Mouse (Mus musculus) G1E-ER4 (cell line): Measurements from ENCODE around the gene Plcxd3. TPM values are rescaled to one million over a fixed set of nuclear protein-coding genes. Genes with fewer than 3 reads are reported as not detected.

Experiments
- GATA1 ChIP-seq: IDR thresholded peaks from one replicate; pipeline ENCODE4 v1.8.0; 2012; ENCODE audit warnings: low read length, inconsistent platforms
- polyA plus RNA-seq: library from polyadenylated mRNA; stranded (reverse); fragments of >175 nt; gene quantifications from 2 replicates; pipeline ENCODE4 v1.2.3, GENCODE M21; 2012

The Plcxd3 gene
- polyA plus RNA-seq, 1 experiment, result not detected

DNA sequence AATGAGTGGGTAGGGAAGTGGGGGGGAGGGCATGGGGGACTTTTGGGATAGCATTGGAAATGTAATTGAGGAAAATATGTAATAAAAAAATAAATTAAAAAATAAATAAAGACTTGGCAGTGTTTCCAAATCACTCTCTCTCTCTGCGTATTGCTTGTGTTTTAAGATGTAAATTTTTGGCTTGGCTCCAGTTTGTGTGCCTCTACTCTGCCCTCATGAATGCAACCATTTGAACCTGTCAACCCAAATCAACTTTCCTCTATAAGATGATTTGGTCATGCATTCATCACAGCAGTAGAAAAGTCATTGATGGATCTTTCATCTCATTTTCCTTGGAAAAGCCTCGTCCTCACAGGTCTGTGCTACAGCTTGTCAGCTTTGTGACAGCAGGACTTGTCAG is 121.7 kb downstream of the Plcxd3 start:
- no peak for TF ChIP-seq GATA1

DNA sequence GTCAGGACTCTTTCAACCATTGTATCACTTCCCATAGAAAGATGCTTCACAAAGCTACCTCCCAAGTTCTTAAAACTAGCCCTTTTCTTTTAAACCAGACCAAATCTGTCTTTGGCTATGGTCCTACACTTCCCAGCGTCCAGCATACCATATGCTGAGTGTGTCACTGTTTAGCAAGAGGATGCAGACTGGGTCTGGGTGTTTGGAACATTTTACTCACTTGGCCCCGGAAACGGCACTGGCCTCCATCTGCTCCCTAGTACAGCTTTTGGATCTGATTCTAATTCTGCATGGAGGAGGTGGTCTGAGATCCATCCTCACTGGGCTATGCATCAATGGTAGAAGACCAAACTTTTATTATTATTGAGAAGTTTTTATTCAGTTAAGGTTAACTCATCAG is 122.7 kb downstream of the Plcxd3 start:
- TF ChIP-seq GATA1, result no peak

DNA sequence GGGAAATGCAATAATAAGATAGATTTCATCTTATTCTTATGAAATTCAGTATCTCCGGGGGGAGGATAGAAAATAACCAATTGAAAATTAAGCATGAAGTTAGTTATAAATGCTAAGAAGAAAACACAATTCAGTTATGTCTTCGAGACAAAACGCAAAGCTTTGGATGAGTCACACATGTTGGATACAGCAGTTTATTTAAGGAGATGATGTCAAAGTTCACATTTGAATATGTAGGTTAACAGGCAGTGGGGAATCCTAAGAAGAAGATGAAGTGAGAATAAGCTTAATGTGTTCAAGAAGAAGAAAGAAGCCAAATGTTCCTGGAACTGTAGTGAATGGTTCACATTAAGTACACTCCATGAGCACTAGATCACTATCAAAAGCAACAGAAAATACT is 128.1 kb downstream of the Plcxd3 start:
- no peak for TF ChIP-seq GATA1

DNA sequence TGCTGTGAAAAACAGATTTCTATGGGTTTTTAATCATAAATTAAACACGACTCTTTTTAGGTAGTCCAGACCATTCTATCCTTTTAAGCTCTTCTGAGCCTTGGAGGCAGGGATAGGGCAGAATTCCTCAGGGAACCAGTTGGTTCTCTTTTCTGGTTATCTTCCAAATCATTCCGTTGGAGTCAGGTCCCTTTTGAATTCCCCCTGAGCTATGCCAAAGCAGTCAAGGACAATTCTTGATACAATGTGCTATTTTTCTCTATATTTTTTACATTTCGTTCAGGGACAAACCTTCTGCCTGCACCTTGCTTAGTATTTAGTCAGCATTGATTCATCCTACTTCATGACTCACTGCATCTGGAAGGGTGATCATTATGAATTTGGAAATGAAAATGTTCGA is 128.5 kb downstream of the Plcxd3 start:
- no peak for TF ChIP-seq GATA1

DNA sequence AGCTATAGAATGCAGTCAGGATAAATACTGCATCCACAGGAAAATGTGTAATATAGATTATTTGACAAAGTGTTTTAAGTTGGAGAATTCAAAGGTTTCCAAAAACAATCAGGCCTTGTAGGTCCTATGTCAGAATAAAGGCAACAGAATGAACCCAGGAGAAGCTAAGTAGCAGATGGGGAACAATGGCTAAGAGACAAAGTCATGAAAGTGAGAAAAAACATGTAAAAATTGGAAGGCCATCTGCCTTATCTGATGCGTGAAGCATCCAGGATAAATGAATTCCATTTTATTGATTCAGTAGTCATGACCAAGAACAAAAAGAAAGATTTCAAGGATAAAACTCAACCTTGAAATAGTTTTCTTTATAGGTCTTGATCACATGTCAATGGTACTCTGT is 139.4 kb downstream of the Plcxd3 start:
- no peak for TF ChIP-seq GATA1

DNA sequence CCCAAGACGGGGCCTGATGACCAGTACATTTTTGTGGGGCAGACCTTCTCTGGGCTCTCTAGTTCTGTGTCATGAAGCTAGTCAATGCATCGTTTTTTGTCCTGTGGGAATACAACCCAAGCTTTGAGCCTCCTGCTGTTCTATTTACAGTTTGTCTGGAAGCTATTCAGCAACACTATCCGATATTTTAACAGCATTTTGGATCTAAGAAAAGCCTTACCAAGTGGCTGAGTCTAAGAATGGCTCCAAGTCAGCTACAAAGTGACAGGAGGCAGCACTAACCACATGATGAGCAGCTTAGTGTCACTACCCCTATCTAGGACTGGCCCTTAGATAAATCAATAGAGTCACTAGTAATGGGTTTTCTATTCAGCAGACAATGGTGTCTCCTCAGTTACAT is 149.3 kb downstream of the Plcxd3 start:
- no peak for TF ChIP-seq GATA1

DNA sequence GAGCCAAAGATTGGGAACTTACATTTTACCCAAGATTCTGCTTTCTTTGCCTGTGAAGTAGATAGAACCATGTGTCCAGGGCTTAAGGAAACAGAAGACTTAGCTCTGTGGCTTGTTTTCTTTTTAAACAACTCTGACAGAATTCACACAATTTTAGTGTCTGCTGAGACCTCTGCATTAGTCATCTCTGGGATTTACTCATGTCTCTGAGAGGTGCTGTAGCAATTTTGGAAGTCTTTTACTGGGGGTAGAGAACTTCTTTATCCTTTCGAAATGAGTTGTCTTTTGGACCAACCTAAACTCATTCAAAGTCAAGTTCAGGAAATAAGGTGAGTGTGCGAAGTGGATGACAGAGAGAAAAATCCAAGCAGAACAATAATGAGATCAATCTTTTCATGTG is 158.4 kb downstream of the Plcxd3 start:
- TF ChIP-seq GATA1, result no peak

DNA sequence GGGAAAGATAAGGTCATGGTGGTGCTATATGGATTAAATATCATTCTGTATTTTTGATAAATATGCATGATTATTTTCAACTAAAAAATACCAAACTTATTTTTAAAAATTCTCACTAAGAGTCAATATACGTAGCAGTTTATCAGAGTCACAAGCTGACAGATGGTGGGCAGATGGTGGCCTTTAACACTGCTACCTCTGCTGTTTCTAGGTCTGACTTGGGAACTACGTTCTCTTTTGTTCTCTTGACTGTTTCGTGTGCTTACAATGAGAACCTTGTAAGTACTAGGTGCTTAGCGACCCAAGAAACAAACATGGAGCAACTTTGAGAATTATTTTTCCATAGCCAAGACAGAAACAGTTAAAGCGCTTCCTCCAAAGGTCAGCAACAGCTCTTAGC is 183.8 kb downstream of the Plcxd3 start:
- TF ChIP-seq GATA1, result no peak

DNA sequence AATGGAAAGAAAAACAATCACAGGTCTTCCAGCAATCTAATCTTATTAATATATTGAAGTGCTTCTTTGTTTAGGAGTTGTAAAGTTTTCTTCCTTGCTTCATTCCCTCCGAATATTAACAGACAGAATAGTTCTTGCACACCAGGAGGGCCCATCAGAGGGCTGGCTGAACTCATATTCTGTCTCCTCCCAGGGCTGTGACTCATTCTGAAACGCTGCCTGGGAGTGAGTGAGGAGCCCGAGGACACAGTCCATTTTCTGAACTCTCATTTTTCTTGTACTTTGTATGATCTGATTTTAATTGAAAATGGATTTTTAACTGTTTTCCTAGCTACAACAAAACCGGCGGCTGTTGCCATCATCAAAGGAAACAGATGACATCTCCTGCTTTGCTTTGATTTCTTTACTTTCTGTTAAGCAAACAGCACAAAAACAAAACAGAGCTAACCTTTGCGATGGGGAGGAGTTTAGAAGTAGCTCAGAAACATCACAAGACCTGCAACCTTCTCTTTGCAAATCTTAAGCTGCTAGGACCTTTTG is 186.2 kb downstream of the Plcxd3 start:
- TF ChIP-seq GATA1, result no peak

DNA sequence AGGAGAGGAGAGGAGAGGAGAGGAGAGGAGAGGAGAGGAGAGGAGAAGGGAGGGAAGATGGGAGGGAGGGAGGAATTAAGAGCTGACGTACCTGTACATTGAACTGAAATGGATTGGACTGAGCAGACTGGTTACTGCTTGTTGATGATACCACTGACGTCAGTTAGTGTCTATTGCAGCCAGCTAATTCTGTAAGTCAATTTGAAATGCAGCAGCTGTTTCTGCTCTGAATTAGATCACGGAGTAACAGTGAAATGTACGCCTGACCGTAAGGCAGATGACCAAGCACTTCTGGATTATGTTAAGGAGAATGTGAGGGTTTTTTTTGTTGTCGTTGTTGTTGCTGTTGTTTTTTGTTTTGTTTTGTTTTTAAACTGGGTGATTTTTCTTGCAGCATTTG is 230.3 kb downstream of the Plcxd3 start:
- no peak for TF ChIP-seq GATA1
